In the genomic region with DNA sequence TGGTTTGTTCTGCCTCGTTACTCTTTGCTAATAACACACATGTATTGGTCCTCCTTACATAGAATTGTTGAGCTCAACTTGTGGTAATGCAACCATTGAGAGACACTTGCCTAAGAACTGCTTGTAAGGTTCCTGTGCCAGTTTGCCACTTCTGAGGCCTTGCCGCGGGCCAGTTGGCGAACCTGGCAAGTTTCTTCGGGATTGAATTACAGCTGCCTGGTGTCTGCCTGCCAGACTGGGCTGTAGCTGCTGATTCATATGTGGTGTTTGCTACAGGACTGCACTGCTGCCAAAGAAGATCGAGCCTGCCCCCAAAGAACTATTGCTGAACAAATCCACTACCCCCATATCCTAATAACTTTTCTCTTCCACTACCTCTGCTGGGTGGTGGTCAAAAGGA, we compare ENCODE assay signal across 10 mouse cellular contexts. TPM values are rescaled to one million over a fixed set of nuclear protein-coding genes. Genes with fewer than 3 reads are reported as not detected.
"Had no signal": no experiment of that assay in that cellular context is flagged by ENCODE, and none has a peak within 500 bp of the region (broad histone marks: within the 10 kb centered on the region; RNA-seq: fewer than 3 reads in every experiment).

No protein-coding gene starts in this region.

- DNase-seq: kidney, postnatal 25 days; lung, adult 2 months; lung, postnatal 36 days; midbrain, embryonic 14.5 days; right cerebral cortex, postnatal 4 days; thymus, adult 2 months; thymus, postnatal 25 days had no signal

RNA-seq across cellular contexts. Expression of gene Cd247, which starts 34.3 kb away (rescaled TPM):
- total RNA-seq: layer of hippocampus, postnatal 25 days; left cerebral cortex, adult 2 months; left cerebral cortex, postnatal 14 days had no signal
